Mouse (Mus musculus) erythroblast, embryonic 14.5 days (primary cell): Measurements from ENCODE around the gene Tial1.

Source experiments
- GATA1 ChIP-seq: IDR thresholded peaks from 2 replicates; pipeline ENCODE4 v1.6.1; 2012; ENCODE audit warnings: low read length, inconsistent platforms, mixed read lengths
- TAL1 ChIP-seq: IDR thresholded peaks from 3 replicates; pipeline ENCODE4 v1.6.1; 2012; ENCODE audit warnings: low read length, inconsistent platforms, mixed read lengths

- TF ChIP-seq GATA1 (no peak), TAL1 (no peak)
Observed at GRCm38 (mm10) chr7:128392972-128393314, 68.6 kb downstream of the Tial1 start.
